Mouse (Mus musculus) MEL (cell line): ENCODE measurements at regions not wholly inside any gene's neighbourhood (a gene's known extent, or its start where the extent isn't known, plus 50 kb on each side); places are given as distances from the start of the nearest gene placed in this dataset.

Experiments
- DNase-seq: peaks from one replicate; pipeline ENCODE4 v3.0.0; 2011; ENCODE audit warnings: low read depth, low spot score
- H3K27ac ChIP-seq: 2 replicates; pipeline ENCODE4 v1.5.1; 2012; ENCODE audit warnings: low read depth, mild to moderate bottlenecking, control low read depth, low read length, moderate library complexity; ENCODE audit not compliant: control insufficient read depth
- H3K27me3 ChIP-seq, 2 experiments: fragments of 150-350 bp in 1 of 2; sonication (generic) in 1 of 2; 2 replicates each; pipeline ENCODE4 v1.6.1; 2012; ENCODE audit warnings: low read length in 2 of 2, mild to moderate bottlenecking in 2 of 2, improper control_type of control experiment in 1 of 2, moderate library complexity in 1 of 2; ENCODE audit not compliant: insufficient read depth in 2 of 2, control insufficient read depth in 1 of 2
- H3K36me3 ChIP-seq, 2 experiments: 2 replicates each; pipeline ENCODE4 v1.6.1; 2012 to 2014; ENCODE audit warnings: low read length in 2 of 2, improper control_type of control experiment in 1 of 2, inconsistent platforms in 1 of 2, mild to moderate bottlenecking in 1 of 2; ENCODE audit not compliant: insufficient read depth in 2 of 2, control insufficient read depth in 1 of 2
- H3K4me1 ChIP-seq, 2 experiments: fragments of 150-350 bp in 1 of 2; sonication (generic) in 1 of 2; 2 replicates each; pipeline ENCODE4 v1.6.1; 2012; ENCODE audit warnings: low read length in 2 of 2, improper control_type of control experiment in 1 of 2, mild to moderate bottlenecking in 1 of 2; ENCODE audit not compliant: insufficient read depth in 2 of 2, control insufficient read depth in 1 of 2
- H3K4me3 ChIP-seq, 2 experiments: fragments of 150-350 bp in 1 of 2; sonication (generic) in 1 of 2; 2 replicates each; pipeline ENCODE4 v1.5.1; 2012; ENCODE audit warnings: low read depth in 2 of 2, low read length in 2 of 2, mild to moderate bottlenecking in 2 of 2, moderate library complexity in 2 of 2, control low read depth in 1 of 2, improper control_type of control experiment in 1 of 2; ENCODE audit not compliant: control insufficient read depth in 1 of 2, insufficient read depth in 1 of 2
- H3K79me2 ChIP-seq: 2 replicates; pipeline ENCODE4 v1.6.1; 2012; ENCODE audit warnings: mild to moderate bottlenecking, low read length, moderate library complexity; ENCODE audit not compliant: control insufficient read depth, poor library complexity, insufficient read depth
- H3K9ac ChIP-seq: 2 replicates; pipeline ENCODE4 v1.6.1; 2012; ENCODE audit warnings: low read depth, mild to moderate bottlenecking, control low read depth, low read length, moderate library complexity; ENCODE audit not compliant: control insufficient read depth, poor library complexity, severe bottlenecking
- H3K9me3 ChIP-seq: fragments of 150-350 bp; sonication (generic); replicated peaks from 2 replicates; pipeline ENCODE4 v1.6.1; 2012; ENCODE audit warnings: mild to moderate bottlenecking, low read length, improper control_type of control experiment, moderate library complexity; ENCODE audit not compliant: insufficient read depth
- CHD1 ChIP-seq: IDR thresholded peaks from 2 replicates; pipeline ENCODE4 v1.6.1; 2012; ENCODE audit warnings: low read depth, mild to moderate bottlenecking, inconsistent platforms, low read length, improper control_type of control experiment
- ELF1 ChIP-seq: IDR thresholded peaks from 2 replicates; pipeline ENCODE4 v1.6.1; 2014; ENCODE audit warnings: low read depth, mild to moderate bottlenecking, inconsistent platforms, low read length, improper control_type of control experiment, moderate library complexity
- EP300 ChIP-seq, 2 experiments: IDR thresholded peaks; 2 replicates each; pipeline ENCODE4 v1.6.1; 2011; ENCODE audit warnings: improper control_type of control experiment in 2 of 2, low read length in 2 of 2, low read depth in 1 of 2, mild to moderate bottlenecking in 1 of 2
- ETS1 ChIP-seq: IDR thresholded peaks from 2 replicates; pipeline ENCODE4 v1.6.1; 2012; ENCODE audit warnings: low read depth, mild to moderate bottlenecking, inconsistent platforms, low read length, improper control_type of control experiment, moderate library complexity
- HCFC1 ChIP-seq: IDR thresholded peaks from 2 replicates; pipeline ENCODE4 v1.6.1; 2012; ENCODE audit warnings: low read depth, mild to moderate bottlenecking, inconsistent platforms, low read length, improper control_type of control experiment, moderate library complexity
- JUND ChIP-seq: IDR thresholded peaks from 2 replicates; pipeline ENCODE4 v1.6.1; 2011; ENCODE audit warnings: low read depth, mild to moderate bottlenecking, improper control_type of control experiment, low read length
- MAFK ChIP-seq: IDR thresholded peaks from 2 replicates; pipeline ENCODE4 v1.6.1; 2011; ENCODE audit warnings: low read depth, mild to moderate bottlenecking, low read length, improper control_type of control experiment, borderline replicate concordance
- MAX ChIP-seq: IDR thresholded peaks from 2 replicates; pipeline ENCODE4 v1.6.1; 2011; ENCODE audit warnings: low read length, improper control_type of control experiment
- MEF2A ChIP-seq: IDR thresholded peaks from 2 replicates; pipeline ENCODE4 v1.6.1; 2014; ENCODE audit warnings: low read depth, mild to moderate bottlenecking, inconsistent platforms, low read length, improper control_type of control experiment; ENCODE audit not compliant: poor library complexity, insufficient replicate concordance, severe bottlenecking; ENCODE audit errors: extremely low read depth
- NELFE ChIP-seq: IDR thresholded peaks from 2 replicates; pipeline ENCODE4 v1.6.1; 2011; ENCODE audit warnings: low read depth, low read length, improper control_type of control experiment
- POLR2AphosphoS2 ChIP-seq: IDR thresholded peaks from 2 replicates; pipeline ENCODE4 v1.6.1; 2011; ENCODE audit warnings: low read length, improper control_type of control experiment
- POLR2AphosphoS5 ChIP-seq: IDR thresholded peaks from 2 replicates; pipeline ENCODE4 v1.6.1; 2012; ENCODE audit warnings: low read depth, borderline replicate concordance, mild to moderate bottlenecking, inconsistent platforms, low read length, moderate library complexity, mixed read lengths
- RCOR1 ChIP-seq: IDR thresholded peaks from 2 replicates; pipeline ENCODE4 v1.6.1; 2012; ENCODE audit warnings: low read depth, mild to moderate bottlenecking, inconsistent platforms, low read length, improper control_type of control experiment
- TBP ChIP-seq: IDR thresholded peaks from 2 replicates; pipeline ENCODE4 v1.8.0; 2011; ENCODE audit warnings: low read depth, low read length, improper control_type of control experiment
- TCF12 ChIP-seq: IDR thresholded peaks from 2 replicates; pipeline ENCODE4 v1.6.1; 2014; ENCODE audit warnings: low read depth, mild to moderate bottlenecking, inconsistent platforms, low read length, improper control_type of control experiment, moderate library complexity
- ZKSCAN1 ChIP-seq: IDR thresholded peaks from 2 replicates; pipeline ENCODE4 v1.6.1; 2012; ENCODE audit warnings: low read depth, mild to moderate bottlenecking, inconsistent platforms, low read length, improper control_type of control experiment, moderate library complexity
- ZNF384 ChIP-seq: IDR thresholded peaks from 2 replicates; pipeline ENCODE4 v1.6.1; 2012; ENCODE audit warnings: low read depth, mild to moderate bottlenecking, inconsistent platforms, low read length, improper control_type of control experiment

GRCm38 (mm10) chr12:12581271-12582186, 319.6 kb downstream of the Fam49a start:
- Histone ChIP-seq H3K79me2 (no peaks in the 10 kb centered on the region), H3K36me3 (peaks cover 0 to 10% of the 10 kb centered on the region in 2 experiments; a peak in 2 of 4 replicates), H3K4me1 (peaks cover 3 to 7% of the 10 kb centered on the region in 2 experiments; a peak in 3 of 4 replicates), H3K9ac (no peak overlapping the region), H3K27ac (no peak overlapping the region), H3K4me3 (no peak overlapping the region), H3K27me3 (no peaks in the 10 kb centered on the region), H3K9me3 (no peaks in the 10 kb centered on the region)
- TF ChIP-seq EP300 (IDR thresholded peaks at IDR 0.05; ENCODE audit: low read depth in 1 of 2, low read length in 2 of 2) (no peak), JUND (no peak), ZKSCAN1 (no peak), NELFE (no peak), POLR2AphosphoS5 (no peak), ETS1 (no peak), TBP (no peak), TCF12 (no peak), HCFC1 (no peak), CHD1 (no peak), RCOR1 (no peak), MEF2A (no peak), POLR2AphosphoS2 (no peak), ZNF384 (no peak), MAFK (no peak), MAX (no peak)
- no peak for DNase-seq

DNA sequence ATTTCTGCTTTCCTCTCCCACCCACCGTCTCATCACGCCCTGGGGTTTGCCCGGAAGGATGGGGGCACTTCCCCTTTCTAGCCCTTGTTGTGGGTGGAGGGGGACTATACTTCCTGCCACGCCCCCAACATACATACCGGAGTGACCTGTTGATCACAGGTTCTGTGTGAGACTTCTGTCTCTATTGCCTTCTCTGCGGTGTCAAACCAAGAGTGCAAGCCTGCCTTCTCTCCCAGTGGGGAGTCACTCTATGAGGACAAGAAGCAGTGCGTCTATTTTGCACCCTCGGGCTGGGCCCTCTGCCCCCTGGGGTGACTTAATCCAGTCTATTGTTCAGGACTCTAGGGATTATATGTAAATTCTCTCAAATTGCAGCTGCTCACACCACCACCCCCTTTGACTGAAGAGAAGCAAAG, 318.8 kb downstream of the Fam49a start:
- peak; percentile 74 for DNase-seq
- H3K9me3 ChIP-seq, result no peaks in the 10 kb centered on the region
- peak overlapping the region in 1 of 2 experiments; percentile 4; a peak in 1 of 4 replicates for H3K4me3 ChIP-seq

More for the DNA sequence above, 318.8 kb downstream of the Fam49a start:
- no peak for TF ChIP-seq CHD1
- no peak for TF ChIP-seq TBP
- 0 out of 2 replicates have a peak, but pooled peaks have one; percentile 29 for TF ChIP-seq ELF1
- peak in 1 of 2 experiments; percentile 50; a peak in 2 of 4 replicates for TF ChIP-seq EP300 (IDR thresholded peaks at IDR 0.05; ENCODE audit: low read depth in 1 of 2, low read length in 2 of 2)
- Histone ChIP-seq H3K27ac (peak overlapping the region; percentile 14; the same call in 1 of the 2 replicates), H3K9ac (no peak overlapping the region), H3K27me3 (no peaks in the 10 kb centered on the region), H3K36me3 (peaks cover 0 to 10% of the 10 kb centered on the region in 2 experiments; a peak in 2 of 4 replicates), H3K4me1 (peaks cover 3 to 7% of the 10 kb centered on the region in 2 experiments; a peak in 3 of 4 replicates), H3K79me2 (no peaks in the 10 kb centered on the region)
